Mouse (Mus musculus): Measurements from ENCODE around the gene Adgre4. TPM values are rescaled to one million over a fixed set of nuclear protein-coding genes. Genes with fewer than 3 reads are reported as not detected.

Gene Adgre4
- total RNA-seq (2023) = 2.4 TPM

GRCm38 (mm10) chr17:55749786-55750185 lies at the start of gene Adgre4:
Gene Adgre4 (plus strand): TSS chr17:55749984.

GRCm38 (mm10) chr17:55711984-55712811 lies 37.6 kb upstream of the Adgre4 start, which contains the start of gene Pot1b:
Gene Pot1b (minus strand): TSS chr17:55712628.

GRCm38 (mm10) chr17:55878636-55879369 lies 129.0 kb downstream of the Adgre4 start, which contains the start of gene Zfp119a:
Gene Zfp119a (minus strand): TSS chr17:55878930.

Other genes with a start within 250 kb of the Adgre4 start
- gene Vmn2r118, start 124.8 kb upstream of the Adgre4 start, total RNA-seq (2023) = not detected
- 35.2 TPM for gene Pot1b, start 37.4 kb upstream of the Adgre4 start, total RNA-seq (2023)
- gene Zfp119a, start 128.9 kb downstream of the Adgre4 start, total RNA-seq (2023) = 16.2 TPM
- gene Zfp959, start 142.1 kb downstream of the Adgre4 start, total RNA-seq (2023) = 23.3 TPM
- 5.2 TPM for gene Zfp119b, start 199.5 kb downstream of the Adgre4 start, total RNA-seq (2023)
- 0.50 TPM for gene Ebi3, start 202.7 kb downstream of the Adgre4 start, total RNA-seq (2023)
- gene Yju2, start 209.1 kb downstream of the Adgre4 start, total RNA-seq (2023) = 46.4 TPM
- 2.5 TPM for gene Shd, start 220.5 kb downstream of the Adgre4 start, total RNA-seq (2023)
- not detected for gene Fsd1, start 236.5 kb downstream of the Adgre4 start, total RNA-seq (2023)

Data from CD4-positive naive resting alpha-beta T cell, adult 57 days (primary cell).